Mouse (Mus musculus) ES-E14 (cell line): ENCODE measurements around the gene Fastkd3. TPM values are rescaled to one million over a fixed set of nuclear protein-coding genes. Genes with fewer than 3 reads are reported as not detected.

ENCODE experiments used
- DNase-seq: peaks from one replicate; pipeline ENCODE4 v3.0.0-alpha.2; 2013; ENCODE audit warnings: low read depth, low spot score
- H3K27ac ChIP-seq: 2 replicates; pipeline ENCODE4 v1.5.1; 2012; ENCODE audit warnings: low read depth, mild to moderate bottlenecking, low read length, moderate library complexity, mixed read lengths; ENCODE audit not compliant: poor library complexity, insufficient read depth, severe bottlenecking
- H3K36me3 ChIP-seq: 2 replicates; pipeline ENCODE4 v1.6.1; 2012; ENCODE audit warnings: mild to moderate bottlenecking, low read length, moderate library complexity, mixed read lengths; ENCODE audit not compliant: control insufficient read depth, poor library complexity, insufficient read depth, severe bottlenecking
- H3K4me1 ChIP-seq, 2 experiments: fragments of 150-350 bp in 1 of 2; sonication (generic) in 1 of 2; 2 replicates each; pipeline ENCODE4 v1.6.1; 2012; ENCODE audit warnings: low read length in 2 of 2, mild to moderate bottlenecking in 1 of 2, mixed read lengths in 1 of 2; ENCODE audit not compliant: control insufficient read depth in 2 of 2, insufficient read depth in 2 of 2, poor library complexity in 1 of 2
- H3K4me3 ChIP-seq, 2 experiments: fragments of 150-350 bp in 1 of 2; sonication (generic) in 1 of 2; 2 replicates each; pipeline ENCODE4 v1.5.1; 2012; ENCODE audit warnings: low read length in 2 of 2, low read depth in 1 of 2, mild to moderate bottlenecking in 1 of 2, mixed read lengths in 1 of 2; ENCODE audit not compliant: insufficient read depth in 1 of 2, poor library complexity in 1 of 2, severe bottlenecking in 1 of 2
- H3K9ac ChIP-seq: 2 replicates; pipeline ENCODE4 v1.6.1; 2012; ENCODE audit warnings: low read depth, mild to moderate bottlenecking, low read length, mixed read lengths; ENCODE audit not compliant: poor library complexity, insufficient read depth, severe bottlenecking
- H3K9me3 ChIP-seq: fragments of 150-350 bp; sonication (generic); 2 replicates; pipeline ENCODE4 v1.6.1; 2012; ENCODE audit warnings: low read depth, mild to moderate bottlenecking, low read length; ENCODE audit not compliant: control insufficient read depth, insufficient read depth
- CHD2 ChIP-seq: IDR thresholded peaks from 2 replicates; pipeline ENCODE4 v1.6.1; 2014; ENCODE audit warnings: mild to moderate bottlenecking, low read depth, low read length, inconsistent platforms
- HCFC1 ChIP-seq: IDR thresholded peaks from 2 replicates; pipeline ENCODE4 v1.6.1; 2012; ENCODE audit warnings: low read length, inconsistent platforms, borderline replicate concordance; ENCODE audit not compliant: insufficient read depth
- MAFK ChIP-seq: IDR thresholded peaks from 2 replicates; pipeline ENCODE4 v1.6.1; 2014; ENCODE audit warnings: mild to moderate bottlenecking, low read depth, low read length, inconsistent platforms; ENCODE audit not compliant: insufficient read depth
- ZC3H11A ChIP-seq: IDR thresholded peaks from 2 replicates; pipeline ENCODE4 v1.6.1; 2012; ENCODE audit warnings: low read depth, mild to moderate bottlenecking, inconsistent platforms, low read length, borderline replicate concordance
- ZNF384 ChIP-seq: IDR thresholded peaks from 2 replicates; pipeline ENCODE4 v1.6.1; 2012; ENCODE audit warnings: low read depth, low read length, inconsistent platforms
- in situ Hi-C, 2 experiments: fragments of 600-800 bp; cut with MboI; formaldehyde crosslinking; loops; one replicate each; pipeline ENCODE4 v1.15.1; 2025; ENCODE audit warnings: low sequenced_read_pairs in 2 of 2, inconsistent platforms in 1 of 2; ENCODE audit not compliant: unreplicated experiment in 2 of 2
- total RNA-seq: library from RNA; depleted of rRNA; stranded (reverse); fragments of 300-350 nt; gene quantifications from 2 replicates; pipeline ENCODE4 v1.2.3, GENCODE M21; 2012

Gene Fastkd3
- total RNA-seq, 1 experiment, result 18.7 TPM

GRCm38 (mm10) chr13:68588352-68588751, 6.3 kb downstream of the Fastkd3 start:
- Histone ChIP-seq H3K9me3 (no peaks in the 10 kb centered on the region), H3K36me3 (peaks cover 51% of the 10 kb centered on the region), H3K4me3 (no peak overlapping the region), H3K9ac (no peak overlapping the region), H3K27ac (no peak overlapping the region), H3K4me1 (peaks cover 0 to 3% of the 10 kb centered on the region in 2 experiments; a peak in 1 of 4 replicates)
- in situ Hi-C loops, result no loop called here
- no peak for TF ChIP-seq ZC3H11A
- DNase-seq, result no peak

- H3K36me3 ChIP-seq, result peaks cover 11% of the 10 kb centered on the region
- DNase-seq, result no peak
- H3K27ac ChIP-seq, result no peak overlapping the region
- no peaks in the 10 kb centered on the region; a peak in 1 of 4 replicates for H3K4me1 ChIP-seq
- no peak overlapping the region for H3K9ac ChIP-seq
- in situ Hi-C loops, result no loop called here
- no peak overlapping the region for H3K4me3 ChIP-seq
- no peaks in the 10 kb centered on the region for H3K9me3 ChIP-seq
- no peak for TF ChIP-seq CHD2
- TF ChIP-seq ZNF384, result no peak
- TF ChIP-seq MAFK, result no peak
- no peak for TF ChIP-seq ZC3H11A
- no peak for TF ChIP-seq HCFC1
Measured at GRCm38 (mm10) chr13:68593797-68594196, 11.8 kb downstream of the Fastkd3 start.

GRCm38 (mm10) chr13:68597199-68597598, 15.2 kb downstream of the Fastkd3 start, which contains the start of gene 1700001L19Rik:
1700001L19Rik (plus strand) TSS chr13:68597421.
- no peak for DNase-seq
- Histone ChIP-seq H3K27ac (no peak within 1 kb of the TSS), H3K4me3 (peak within 1 kb of the TSS; percentile 1 to 40; a peak in 2 of 4 replicates), H3K36me3 (peaks cover 4% of the 10 kb centered on the region), H3K9me3 (no peaks in the 10 kb centered on the region), H3K9ac (no peak within 1 kb of the TSS), H3K4me1 (no peaks in the 10 kb centered on the region; a peak in 1 of 4 replicates)
- TF ChIP-seq HCFC1 (no peak), ZNF384 (no peak), CHD2 (no peak), ZC3H11A (no peak), MAFK (no peak)
- in situ Hi-C loops, result no loop called here

GRCm38 (mm10) chr13:68597667-68598066, 15.6 kb downstream of the Fastkd3 start:
- Histone ChIP-seq H3K9ac (no peak overlapping the region), H3K36me3 (no peaks in the 10 kb centered on the region; the same call in 1 of the 2 replicates), H3K4me3 (peak overlapping the region; percentile 1 to 40; a peak in 2 of 4 replicates), H3K9me3 (no peaks in the 10 kb centered on the region), H3K27ac (no peak overlapping the region), H3K4me1 (no peaks in the 10 kb centered on the region; a peak in 1 of 4 replicates)
- in situ Hi-C loops, result no loop called here
- DNase-seq, result no peak
- TF ChIP-seq MAFK (no peak), HCFC1 (no peak), CHD2 (no peak), ZNF384 (no peak), ZC3H11A (no peak)

- no peaks in the 10 kb centered on the region for H3K36me3 ChIP-seq
Measured at GRCm38 (mm10) chr13:68598953-68599352, 16.9 kb downstream of the Fastkd3 start.

More at GRCm38 (mm10) chr13:68598953-68599352, 16.9 kb downstream of the Fastkd3 start:
- Histone ChIP-seq H3K27ac (no peak overlapping the region), H3K9me3 (no peaks in the 10 kb centered on the region), H3K9ac (no peak overlapping the region), H3K4me1 (no peaks in the 10 kb centered on the region; a peak in 1 of 4 replicates), H3K4me3 (no peak overlapping the region)
- in situ Hi-C loops, result no loop called here
- TF ChIP-seq ZC3H11A (no peak), ZNF384 (no peak), MAFK (no peak), CHD2 (no peak), HCFC1 (no peak)
- no peak for DNase-seq
